Mouse (Mus musculus) hindbrain, embryonic 14.5 days (tissue): ENCODE measurements around the gene Cdk5r2. TPM values are rescaled to one million over a fixed set of nuclear protein-coding genes. Genes with fewer than 3 reads are reported as not detected.
A peak's percentile ranks its signal among the peaks of the same experiment; 100 is the strongest.

Experiments
- ATAC-seq: fragments of 200-750 bp; cut with Nextera tagmentation; 2 replicates; pipeline ENCODE4 v1.8.0; 2017; ENCODE audit warnings: moderate number of reproducible peaks, mild to moderate bottlenecking, moderate TSS enrichment, moderate library complexity; ENCODE audit not compliant: low FRiP score
- DNase-seq: peaks from one replicate; pipeline ENCODE4 v3.0.0-alpha.2; 2015; ENCODE audit warnings: low spot score
- H3K27ac ChIP-seq: fragments of 300-500 bp; sonication (generic); 2 replicates; pipeline ENCODE4 v1.5.1; 2014; ENCODE audit warnings: mild to moderate bottlenecking, moderate library complexity
- H3K27me3 ChIP-seq: fragments of 300-500 bp; sonication (generic); 2 replicates; pipeline ENCODE4 v1.6.1; 2014; ENCODE audit warnings: mild to moderate bottlenecking, low read length, mixed read lengths; ENCODE audit not compliant: control insufficient read depth, insufficient read depth
- H3K36me3 ChIP-seq: fragments of 300-500 bp; sonication (generic); replicated peaks from 2 replicates; pipeline ENCODE4 v1.6.1; 2014; ENCODE audit not compliant: control insufficient read depth, insufficient read depth
- H3K4me1 ChIP-seq: fragments of 300-500 bp; sonication (generic); replicated peaks from 2 replicates; pipeline ENCODE4 v1.6.1; 2014; ENCODE audit warnings: antibody characterized with exemption, low read length, mixed read lengths; ENCODE audit not compliant: control insufficient read depth, insufficient read depth
- H3K4me2 ChIP-seq: fragments of 300-500 bp; sonication (generic); replicated peaks from 2 replicates; pipeline ENCODE4 v1.6.1; 2014; ENCODE audit warnings: mild to moderate bottlenecking, moderate library complexity
- H3K4me3 ChIP-seq: fragments of 300-500 bp; sonication (generic); replicated peaks from 2 replicates; pipeline ENCODE4 v1.5.1; 2014; ENCODE audit warnings: mild to moderate bottlenecking, low read length
- H3K9ac ChIP-seq: fragments of 300-500 bp; sonication (generic); 2 replicates; pipeline ENCODE4 v1.6.1; 2014
- H3K9me3 ChIP-seq: fragments of 300-500 bp; sonication (generic); 2 replicates; pipeline ENCODE4 v1.6.1; 2016; ENCODE audit warnings: low read length; ENCODE audit not compliant: control insufficient read depth
- WGBS: fragments of 180-500 bp; shearing (Covaris S2); extraction: QIAGEN DNeasy Blood & Tissue Kit; methylation state at CpG from one replicate; pipeline ENCODE4 v1.1.7; 2014; 5-methylcytosine and 5-hydroxymethylcytosine counted together
- polyA plus RNA-seq: library from polyadenylated mRNA; unstranded; fragments of >200 nt; fragmentation: Nextera tagmentation; extraction: Ambion mirVana; gene quantifications from 2 replicates; pipeline ENCODE4 v1.2.1, GENCODE M21; 2014

Gene Cdk5r2
- polyA plus RNA-seq, 1 experiment from 2014 or later = 23.3 TPM

- Histone ChIP-seq H3K9ac (no peak overlapping the region), H3K4me3 (no peak overlapping the region), H3K27ac (no peak overlapping the region), H3K27me3 (no peaks in the 10 kb centered on the region), H3K9me3 (no peaks in the 10 kb centered on the region), H3K4me1 (no peaks in the 10 kb centered on the region; the same call in 1 of the 2 replicates), H3K36me3 (no peaks in the 10 kb centered on the region), H3K4me2 (no peak overlapping the region)
- no peak for DNase-seq
- no peak for ATAC-seq
- 55% methylated on average over 9 of the region's 9 CpGs for WGBS
Observed at GRCm38 (mm10) chr1:74846341-74846740, 8.4 kb upstream of the Cdk5r2 start.

- H3K27ac ChIP-seq = no peak overlapping the region
- H3K36me3 ChIP-seq = no peaks in the 10 kb centered on the region
- DNase-seq = no peak
- ATAC-seq = no peak
- H3K27me3 ChIP-seq = no peaks in the 10 kb centered on the region
- H3K9me3 ChIP-seq = no peaks in the 10 kb centered on the region
- H3K4me2 ChIP-seq = no peak overlapping the region
- no peak overlapping the region for H3K9ac ChIP-seq
- H3K4me1 ChIP-seq = peaks cover 4% of the 10 kb centered on the region
- WGBS = 66% methylated on average over 5 of the region's 5 CpGs
- H3K4me3 ChIP-seq = no peak overlapping the region
Observed at GRCm38 (mm10) chr1:74848946-74849345, 5.8 kb upstream of the Cdk5r2 start.

- no peak overlapping the region for H3K9ac ChIP-seq
- DNase-seq (no peak), ATAC-seq (no peak)
- no peaks in the 10 kb centered on the region for H3K27me3 ChIP-seq
- H3K27ac ChIP-seq = no peak overlapping the region
- no peaks in the 10 kb centered on the region for H3K9me3 ChIP-seq
- H3K4me2 ChIP-seq = no peak overlapping the region
- 33% methylated on average over 6 of the region's 6 CpGs for WGBS
- peaks cover 9% of the 10 kb centered on the region for H3K4me1 ChIP-seq
- H3K36me3 ChIP-seq = no peaks in the 10 kb centered on the region
- H3K4me3 ChIP-seq = no peak overlapping the region
Observed at GRCm38 (mm10) chr1:74850251-74850650, 4.5 kb upstream of the Cdk5r2 start.

GRCm38 (mm10) chr1:74851001-74851775 is 3.5 kb upstream of the Cdk5r2 start:
- H3K4me3 ChIP-seq = no peak overlapping the region
- H3K4me2 ChIP-seq = no peak overlapping the region
- H3K4me1 ChIP-seq = peaks cover 9% of the 10 kb centered on the region
- no peak for DNase-seq
- no peaks in the 10 kb centered on the region for H3K9me3 ChIP-seq
- peak overlapping the region; percentile 2; the same call in 1 of the 2 replicates for H3K9ac ChIP-seq
- no peaks in the 10 kb centered on the region for H3K36me3 ChIP-seq
- 11% methylated on average over 6 of the region's 6 CpGs for WGBS
- no peaks in the 10 kb centered on the region for H3K27me3 ChIP-seq
- peak overlapping the region; percentile 34; the same call in 1 of the 2 replicates for H3K27ac ChIP-seq
- ATAC-seq = no peak

GRCm38 (mm10) chr1:74855156-74855555 is 422 bp downstream of the Cdk5r2 start:
- H3K4me2 ChIP-seq = peak overlapping the region; percentile 57
- DNase-seq (peak; percentile 24), ATAC-seq (no peak)
- no peaks in the 10 kb centered on the region for H3K36me3 ChIP-seq
- H3K27ac ChIP-seq = peak overlapping the region; percentile 85
- peak overlapping the region; percentile 89 for H3K4me3 ChIP-seq
- peak overlapping the region; percentile 98 for H3K9ac ChIP-seq
- 0% methylated on average over 36 of the region's 48 CpGs for WGBS
- H3K9me3 ChIP-seq = no peaks in the 10 kb centered on the region
- H3K27me3 ChIP-seq = no peaks in the 10 kb centered on the region
- H3K4me1 ChIP-seq = peaks cover 33% of the 10 kb centered on the region

- peak overlapping the region; percentile 89 for H3K4me3 ChIP-seq
- no peak for ATAC-seq
- H3K9ac ChIP-seq = peak overlapping the region; percentile 98
- H3K27me3 ChIP-seq = no peaks in the 10 kb centered on the region
- peaks cover 33% of the 10 kb centered on the region for H3K4me1 ChIP-seq
- H3K27ac ChIP-seq = peak overlapping the region; percentile 85
- H3K4me2 ChIP-seq = peak overlapping the region; percentile 57
- WGBS = under 1% methylated on average over 74 of the region's 74 CpGs
- no peak for DNase-seq
- no peaks in the 10 kb centered on the region for H3K36me3 ChIP-seq
- H3K9me3 ChIP-seq = no peaks in the 10 kb centered on the region
Observed at GRCm38 (mm10) chr1:74855651-74856438, 1.1 kb downstream of the Cdk5r2 start.

GRCm38 (mm10) chr1:74856439-74856720 is 1.6 kb downstream of the Cdk5r2 start:
- WGBS = 1% methylated on average over 11 of the region's 11 CpGs
- DNase-seq (no peak), ATAC-seq (no peak)
- Histone ChIP-seq H3K36me3 (no peaks in the 10 kb centered on the region), H3K27ac (0 out of 2 replicates have a peak overlapping the region, but pooled peaks have one; percentile 85), H3K9ac (peak overlapping the region; percentile 98), H3K9me3 (no peaks in the 10 kb centered on the region), H3K4me2 (peak overlapping the region; percentile 57), H3K4me3 (peak overlapping the region; percentile 89), H3K27me3 (no peaks in the 10 kb centered on the region), H3K4me1 (peaks cover 33% of the 10 kb centered on the region)

GRCm38 (mm10) chr1:74856791-74857190 is 2.1 kb downstream of the Cdk5r2 start:
- WGBS = under 1% methylated on average over 7 of the region's 7 CpGs
- no peak overlapping the region for H3K27ac ChIP-seq
- no peaks in the 10 kb centered on the region for H3K9me3 ChIP-seq
- H3K4me1 ChIP-seq = peaks cover 33% of the 10 kb centered on the region
- peak; percentile 35 for DNase-seq
- ATAC-seq = no peak
- peak overlapping the region; percentile 57 for H3K4me2 ChIP-seq
- H3K36me3 ChIP-seq = no peaks in the 10 kb centered on the region
- H3K9ac ChIP-seq = peak overlapping the region; percentile 98
- no peaks in the 10 kb centered on the region for H3K27me3 ChIP-seq
- H3K4me3 ChIP-seq = peak overlapping the region; percentile 89

GRCm38 (mm10) chr1:74857201-74857600 is 2.5 kb downstream of the Cdk5r2 start:
- Histone ChIP-seq H3K4me2 (peak overlapping the region; percentile 57), H3K4me1 (peaks cover 33% of the 10 kb centered on the region), H3K9me3 (no peaks in the 10 kb centered on the region), H3K36me3 (no peaks in the 10 kb centered on the region), H3K9ac (peak overlapping the region; percentile 98), H3K27me3 (no peaks in the 10 kb centered on the region), H3K27ac (no peak overlapping the region), H3K4me3 (peak overlapping the region; percentile 89)
- 6% methylated on average over 20 of the region's 20 CpGs for WGBS
- ATAC-seq (no peak), DNase-seq (no peak)
